Mouse (Mus musculus) myocyte (in vitro differentiated cells): Measurements from ENCODE around the gene Kcnq5.

Experiments used
- CEBPB ChIP-seq: IDR thresholded peaks from 2 replicates; pipeline ENCODE4 v1.6.1; 2011; ENCODE audit warnings: mild to moderate bottlenecking, moderate library complexity; ENCODE audit not compliant: poor library complexity, insufficient read depth, severe bottlenecking
- E2F4 ChIP-seq: IDR thresholded peaks from one replicate; pipeline ENCODE4 v1.6.1; 2011; ENCODE audit warnings: mild to moderate bottlenecking, control low read depth, moderate library complexity; ENCODE audit not compliant: insufficient read depth
- MAX ChIP-seq: IDR thresholded peaks from one replicate; pipeline ENCODE4 v1.6.1; 2011; ENCODE audit warnings: low read depth, mild to moderate bottlenecking, control low read depth
- MYOG ChIP-seq, 3 experiments: IDR thresholded peaks; one replicate each; pipeline ENCODE4 v1.6.1; 2011; ENCODE audit warnings: control low read depth in 2 of 3, low read depth in 2 of 3, mild to moderate bottlenecking in 2 of 3; ENCODE audit not compliant: insufficient read length in 2 of 3, control insufficient read depth in 1 of 3, insufficient read depth in 1 of 3
- POLR2A ChIP-seq: IDR thresholded peaks from one replicate; pipeline ENCODE4 v1.6.1; 2011; ENCODE audit warnings: low read depth, mild to moderate bottlenecking, control low read depth, moderate library complexity; ENCODE audit not compliant: insufficient read length
- POLR2AphosphoS2 ChIP-seq: IDR thresholded peaks from one replicate; pipeline ENCODE4 v1.6.1; 2011; ENCODE audit warnings: low read depth, control low read depth; ENCODE audit not compliant: insufficient read length
- REST ChIP-seq: IDR thresholded peaks from one replicate; pipeline ENCODE4 v1.6.1; 2011; ENCODE audit warnings: mild to moderate bottlenecking, control low read depth, moderate library complexity; ENCODE audit not compliant: insufficient read depth, insufficient read length
- TCF12 ChIP-seq: IDR thresholded peaks from one replicate; pipeline ENCODE4 v1.6.1; 2011; ENCODE audit warnings: mild to moderate bottlenecking, control low read depth; ENCODE audit not compliant: poor library complexity, insufficient read depth, severe bottlenecking
- TCF3 ChIP-seq: IDR thresholded peaks from one replicate; pipeline ENCODE4 v1.6.1; 2011; ENCODE audit warnings: low read depth, control low read depth; ENCODE audit not compliant: insufficient read length
- USF1 ChIP-seq: IDR thresholded peaks from one replicate; pipeline ENCODE4 v1.6.1; 2011; ENCODE audit warnings: low read depth, mild to moderate bottlenecking, control low read depth, moderate library complexity

- no peak for TF ChIP-seq MAX
- no peak for TF ChIP-seq POLR2A
- TF ChIP-seq POLR2AphosphoS2, result no peak
- TF ChIP-seq TCF3, result no peak
- no peak for TF ChIP-seq E2F4
- TF ChIP-seq TCF12, result no peak
- no peak for TF ChIP-seq CEBPB
- TF ChIP-seq MYOG (IDR thresholded peaks at IDR 0.05; ENCODE audit: control insufficient read depth in 1 of 3, insufficient read depth in 1 of 3, insufficient read length in 2 of 3, low read depth in 2 of 3), result no peak
- no peak for TF ChIP-seq USF1
- no peak for TF ChIP-seq REST
Measured at GRCm38 (mm10) chr1:21923293-21923642, 38.5 kb downstream of the Kcnq5 start.
